Mouse (Mus musculus) forebrain, embryonic 16.5 days (tissue): ENCODE measurements around the gene Cd47. TPM values are rescaled to one million over a fixed set of nuclear protein-coding genes. Genes with fewer than 3 reads are reported as not detected.
A peak's percentile ranks its signal among the peaks of the same experiment; 100 is the strongest.

Source experiments
- ATAC-seq: fragments of 200-750 bp; cut with Nextera tagmentation; 2 replicates; pipeline ENCODE4 v1.8.0; 2017; ENCODE audit warnings: mild to moderate bottlenecking, moderate library complexity
- H3K27ac ChIP-seq: fragments of 300-500 bp; sonication (generic); 2 replicates; pipeline ENCODE4 v1.5.1; 2014; ENCODE audit warnings: low read length, control low read depth
- H3K27me3 ChIP-seq: fragments of 300-500 bp; sonication (generic); replicated peaks from 2 replicates; pipeline ENCODE4 v1.6.1; 2014; ENCODE audit warnings: low read length; ENCODE audit not compliant: control insufficient read depth, insufficient read depth
- H3K36me3 ChIP-seq: fragments of 300-500 bp; sonication (generic); 2 replicates; pipeline ENCODE4 v1.6.1; 2014; ENCODE audit not compliant: control insufficient read depth, insufficient read depth
- H3K4me1 ChIP-seq: fragments of 300-500 bp; sonication (generic); replicated peaks from 2 replicates; pipeline ENCODE4 v1.6.1; 2014; ENCODE audit warnings: low read length; ENCODE audit not compliant: control insufficient read depth, insufficient read depth
- H3K4me2 ChIP-seq: fragments of 300-500 bp; sonication (generic); 2 replicates; pipeline ENCODE4 v1.6.1; 2014; ENCODE audit warnings: mild to moderate bottlenecking, low read length, control low read depth
- H3K4me3 ChIP-seq: fragments of 300-500 bp; sonication (generic); replicated peaks from 2 replicates; pipeline ENCODE4 v1.5.1; 2014; ENCODE audit warnings: mild to moderate bottlenecking, low read length, control low read depth
- H3K9ac ChIP-seq: fragments of 300-500 bp; sonication (generic); replicated peaks from 2 replicates; pipeline ENCODE4 v1.6.1; 2014; ENCODE audit warnings: low read depth, low read length, control low read depth
- H3K9me3 ChIP-seq: fragments of 300-500 bp; sonication (generic); 2 replicates; pipeline ENCODE4 v1.6.1; 2016; ENCODE audit warnings: low read length; ENCODE audit not compliant: control insufficient read depth
- WGBS: fragments of 180-500 bp; shearing (Covaris S2); extraction: QIAGEN DNeasy Blood & Tissue Kit; methylation state at CpG from one replicate; pipeline ENCODE4 v1.1.7; 2014; 5-methylcytosine and 5-hydroxymethylcytosine counted together
- polyA plus RNA-seq: library from polyadenylated mRNA; unstranded; fragments of >200 nt; fragmentation: Nextera tagmentation; extraction: Ambion mirVana; gene quantifications from 2 replicates; pipeline ENCODE4 v1.2.1, GENCODE M21; 2015

Gene Cd47
- polyA plus RNA-seq, 1 experiment from 2014 or later, result 131 TPM

- no peak for ATAC-seq
- no peak overlapping the region for H3K4me3 ChIP-seq
- WGBS, result 88% methylated on average over 5 of the region's 5 CpGs
Measured at GRCm38 (mm10) chr16:49800996-49801395, 663 bp downstream of the Cd47 start.

GRCm38 (mm10) chr16:49801399-49801798, 1.1 kb downstream of the Cd47 start:
- no peak for ATAC-seq
- no peak overlapping the region for H3K27ac ChIP-seq
- no peaks in the 10 kb centered on the region for H3K9me3 ChIP-seq
- WGBS, result 66% methylated on average over 5 of the region's 5 CpGs
- no peak overlapping the region for H3K9ac ChIP-seq
- no peaks in the 10 kb centered on the region for H3K27me3 ChIP-seq
- H3K36me3 ChIP-seq, result no peaks in the 10 kb centered on the region
- H3K4me2 ChIP-seq, result no peak overlapping the region
- peaks cover 7% of the 10 kb centered on the region for H3K4me1 ChIP-seq
- no peak overlapping the region for H3K4me3 ChIP-seq

More at GRCm38 (mm10) chr16:49800996-49801395, 663 bp downstream of the Cd47 start:
- H3K9me3 ChIP-seq, result no peaks in the 10 kb centered on the region
- H3K4me2 ChIP-seq, result no peak overlapping the region
- no peaks in the 10 kb centered on the region for H3K27me3 ChIP-seq
- H3K27ac ChIP-seq, result no peak overlapping the region
- H3K4me1 ChIP-seq, result peaks cover 7% of the 10 kb centered on the region
- no peaks in the 10 kb centered on the region for H3K36me3 ChIP-seq
- no peak overlapping the region for H3K9ac ChIP-seq

GRCm38 (mm10) chr16:49802993-49803392, 2.7 kb downstream of the Cd47 start:
- Histone ChIP-seq H3K9me3 (no peaks in the 10 kb centered on the region), H3K4me3 (no peak overlapping the region), H3K4me1 (peaks cover 7% of the 10 kb centered on the region), H3K27me3 (no peaks in the 10 kb centered on the region), H3K36me3 (no peaks in the 10 kb centered on the region), H3K9ac (no peak overlapping the region), H3K4me2 (no peak overlapping the region), H3K27ac (no peak overlapping the region)
- no peak for ATAC-seq
- WGBS, result 51% methylated on average over 2 of the region's 2 CpGs

- H3K27me3 ChIP-seq, result no peaks in the 10 kb centered on the region
- H3K9me3 ChIP-seq, result no peaks in the 10 kb centered on the region
- peak overlapping the region; percentile 69 for H3K4me2 ChIP-seq
- 2% methylated on average over 12 of the region's 12 CpGs for WGBS
- no peaks in the 10 kb centered on the region for H3K36me3 ChIP-seq
- H3K9ac ChIP-seq, result peak overlapping the region; percentile 62
- peak overlapping the region; percentile 36 for H3K4me3 ChIP-seq
- ATAC-seq, result peak; percentile 81
- peaks cover 7% of the 10 kb centered on the region for H3K4me1 ChIP-seq
- peak overlapping the region; percentile 37; the same call in 1 of the 2 replicates for H3K27ac ChIP-seq
Measured at GRCm38 (mm10) chr16:49803932-49804461, 3.7 kb downstream of the Cd47 start.

- 77% methylated on average over 10 of the region's 10 CpGs for WGBS
- Histone ChIP-seq H3K4me1 (peaks cover 7% of the 10 kb centered on the region), H3K27me3 (no peaks in the 10 kb centered on the region), H3K36me3 (no peaks in the 10 kb centered on the region), H3K4me3 (no peak overlapping the region), H3K9ac (no peak overlapping the region), H3K9me3 (no peaks in the 10 kb centered on the region), H3K4me2 (no peak overlapping the region), H3K27ac (no peak overlapping the region)
- no peak for ATAC-seq
Measured at GRCm38 (mm10) chr16:49806920-49807319, 6.6 kb downstream of the Cd47 start.

- no peaks in the 10 kb centered on the region for H3K9me3 ChIP-seq
- no peaks in the 10 kb centered on the region for H3K27me3 ChIP-seq
- ATAC-seq, result no peak
- no peak overlapping the region for H3K4me2 ChIP-seq
- WGBS, result 82% methylated on average over 7 of the region's 7 CpGs
- no peak overlapping the region for H3K9ac ChIP-seq
- H3K4me1 ChIP-seq, result peaks cover 7% of the 10 kb centered on the region
- no peaks in the 10 kb centered on the region for H3K36me3 ChIP-seq
- H3K4me3 ChIP-seq, result no peak overlapping the region
- no peak overlapping the region for H3K27ac ChIP-seq
Measured at GRCm38 (mm10) chr16:49807419-49807841, 7.1 kb downstream of the Cd47 start.

GRCm38 (mm10) chr16:49807862-49808430, 7.6 kb downstream of the Cd47 start:
- H3K27me3 ChIP-seq, result no peaks in the 10 kb centered on the region
- H3K4me1 ChIP-seq, result peaks cover 7% of the 10 kb centered on the region
- H3K4me3 ChIP-seq, result no peak overlapping the region
- no peak for ATAC-seq
- H3K9ac ChIP-seq, result no peak overlapping the region
- H3K27ac ChIP-seq, result no peak overlapping the region; the same call in 1 of the 2 replicates
- no peaks in the 10 kb centered on the region for H3K9me3 ChIP-seq
- 82% methylated on average over 18 of the region's 18 CpGs for WGBS
- H3K4me2 ChIP-seq, result no peak overlapping the region
- H3K36me3 ChIP-seq, result no peaks in the 10 kb centered on the region

GRCm38 (mm10) chr16:49811897-49812296, 11.6 kb downstream of the Cd47 start:
- 76% methylated on average over 2 of the region's 2 CpGs for WGBS
- H3K27me3 ChIP-seq, result no peaks in the 10 kb centered on the region
- no peak for ATAC-seq
- no peaks in the 10 kb centered on the region for H3K9me3 ChIP-seq
- H3K36me3 ChIP-seq, result no peaks in the 10 kb centered on the region
- no peaks in the 10 kb centered on the region; the same call in 1 of the 2 replicates for H3K4me1 ChIP-seq
- H3K4me3 ChIP-seq, result no peak overlapping the region
- H3K27ac ChIP-seq, result no peak overlapping the region
- no peak overlapping the region for H3K4me2 ChIP-seq
- no peak overlapping the region for H3K9ac ChIP-seq

- Histone ChIP-seq H3K4me1 (no peaks in the 10 kb centered on the region; the same call in 1 of the 2 replicates), H3K4me3 (no peak overlapping the region), H3K27ac (no peak overlapping the region), H3K9ac (no peak overlapping the region), H3K36me3 (no peaks in the 10 kb centered on the region), H3K9me3 (no peaks in the 10 kb centered on the region), H3K4me2 (no peak overlapping the region), H3K27me3 (no peaks in the 10 kb centered on the region)
- 44% methylated on average over 10 of the region's 10 CpGs for WGBS
- ATAC-seq, result peak; percentile 67
Measured at GRCm38 (mm10) chr16:49812821-49813616, 12.7 kb downstream of the Cd47 start.
